In the genomic region with DNA sequence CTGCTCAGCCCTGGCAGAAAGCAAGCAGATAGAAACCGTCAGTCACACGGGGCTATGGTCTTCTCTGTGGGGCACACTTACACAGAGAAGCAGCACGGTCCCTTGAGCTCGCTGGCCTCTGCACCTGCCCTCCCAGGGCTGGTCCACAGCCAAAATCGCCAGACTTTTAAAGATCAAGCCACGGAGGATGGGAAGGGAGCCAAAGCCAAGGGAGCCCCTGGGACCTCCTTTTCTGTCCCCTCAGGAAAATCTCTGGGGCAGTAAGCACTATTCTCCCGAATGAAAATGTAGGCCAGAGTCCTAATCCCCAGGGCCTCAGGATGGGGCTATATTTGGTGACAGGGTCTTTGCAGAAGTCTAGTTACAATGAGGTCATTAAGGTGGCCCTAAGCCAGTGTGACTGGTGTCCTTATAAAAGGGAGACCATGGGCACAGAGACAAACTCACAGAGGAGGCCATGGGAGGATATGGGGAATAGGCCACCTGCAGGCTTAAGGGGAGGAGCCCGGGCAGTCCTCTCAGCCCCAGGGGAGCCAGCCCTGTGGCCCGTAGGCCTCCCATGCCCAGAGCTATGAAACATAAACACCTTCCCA, we compare ENCODE assay signal across 8 mouse cellular contexts. TPM values are rescaled to one million over a fixed set of nuclear protein-coding genes. Genes with fewer than 3 reads are reported as not detected.
A peak's percentile ranks its signal among the peaks of the same experiment; 100 is the strongest.
DNase-seq lines count a peak whose midpoint lies in the region; ATAC-seq and TF ChIP-seq lines count a peak whose summit lies in the region.

No protein-coding gene starts in this region.

- peak overlapping the region; percentile 57; the same call in 1 of the 2 replicates for H3K27ac ChIP-seq in liver, postnatal 0 days (ENCODE audit: low read depth)
- H3K27ac ChIP-seq in liver, embryonic 11.5 days (ENCODE audit: low read depth, low read length), result no peak overlapping the region
- peak overlapping the region; percentile 34 for H3K27ac ChIP-seq in heart, adult 2 months
- H3K27ac ChIP-seq in kidney, adult 2 months (ENCODE audit: insufficient read depth, low read depth, low read length), result peak overlapping the region; percentile 27; the same call in 1 of the 2 replicates
- peak overlapping the region; percentile 93 for H3K27ac ChIP-seq in neural tube, embryonic 12.5 days

- ATAC-seq in liver, postnatal 0 days, result peak; percentile 69
- ATAC-seq in liver, embryonic 11.5 days (replicated peaks; ENCODE audit: low FRiP score), result no peak
- ATAC-seq in neural tube, embryonic 12.5 days (ENCODE audit: low FRiP score, low read depth), result peak; percentile 41

- WGBS in liver, postnatal 0 days (ENCODE audit: insufficient replicate concordance), result 58% methylated on average over 9 of the region's 9 CpGs
- 79% methylated on average over 9 of the region's 9 CpGs for WGBS in liver, embryonic 11.5 days
- 16% methylated on average over 9 of the region's 9 CpGs for WGBS in heart, adult 2 months
- 17% methylated on average over 9 of the region's 9 CpGs for WGBS in kidney, adult 2 months
- 15% methylated on average over 9 of the region's 9 CpGs for WGBS in neural tube, embryonic 12.5 days

- H3K36me3 ChIP-seq in liver, postnatal 0 days (replicated peaks; ENCODE audit: insufficient read depth, low read length), result no peaks in the 10 kb centered on the region
- no peaks in the 10 kb centered on the region for H3K36me3 ChIP-seq in liver, embryonic 11.5 days (ENCODE audit: control insufficient read depth, insufficient read depth, low read length)
- H3K36me3 ChIP-seq in heart, adult 2 months (ENCODE audit: control insufficient read depth, insufficient read depth, low read length), result no peaks in the 10 kb centered on the region
- no peaks in the 10 kb centered on the region for H3K36me3 ChIP-seq in kidney, adult 2 months (ENCODE audit: control insufficient read depth, insufficient read depth, low read length)
- H3K36me3 ChIP-seq in neural tube, embryonic 12.5 days, result no peaks in the 10 kb centered on the region

- peaks cover 46% of the 10 kb centered on the region for H3K4me1 ChIP-seq in liver, postnatal 0 days (ENCODE audit: insufficient read depth)
- H3K4me1 ChIP-seq in liver, embryonic 11.5 days (replicated peaks; ENCODE audit: control insufficient read depth, insufficient read depth, low read length), result peaks cover 25% of the 10 kb centered on the region
- peaks cover 41% of the 10 kb centered on the region for H3K4me1 ChIP-seq in heart, adult 2 months (ENCODE audit: control insufficient read depth, insufficient read depth, low read length)
- peaks cover 38% of the 10 kb centered on the region for H3K4me1 ChIP-seq in kidney, adult 2 months (ENCODE audit: control insufficient read depth, insufficient read depth, low read length)
- H3K4me1 ChIP-seq in neural tube, embryonic 12.5 days, result peaks cover 65% of the 10 kb centered on the region

- no peak for TF ChIP-seq POLR2A in heart, adult 2 months (IDR thresholded peaks at IDR 0.05; ENCODE audit: insufficient read depth, low read depth, low read length)
- TF ChIP-seq POLR2A in kidney, adult 2 months (IDR thresholded peaks at IDR 0.05; ENCODE audit: low read depth, low read length), result no peak

- H3K4me2 ChIP-seq in liver, postnatal 0 days (ENCODE audit: low read depth, low read length), result no peak overlapping the region
- no peak overlapping the region for H3K4me2 ChIP-seq in liver, embryonic 11.5 days
- peak overlapping the region; percentile 30 for H3K4me2 ChIP-seq in neural tube, embryonic 12.5 days (replicated peaks)

- no peaks in the 10 kb centered on the region for H3K9me3 ChIP-seq in liver, postnatal 0 days (ENCODE audit: low read length)
- H3K9me3 ChIP-seq in liver, embryonic 11.5 days (ENCODE audit: control insufficient read depth, low read length), result no peaks in the 10 kb centered on the region
- H3K9me3 ChIP-seq in neural tube, embryonic 12.5 days, result no peaks in the 10 kb centered on the region

- TF ChIP-seq EP300 in liver, postnatal 0 days (IDR thresholded peaks at IDR 0.05; ENCODE audit: low read depth), result no peak
- TF ChIP-seq EP300 in heart, adult 2 months (IDR thresholded peaks at IDR 0.05; ENCODE audit: insufficient read depth, low read depth, low read length), result no peak

- no peak for DNase-seq in liver, postnatal 0 days
- DNase-seq in liver, embryonic 11.5 days (ENCODE audit: low spot score), result no peak
- DNase-seq in heart, adult 2 months, result peak; percentile 58
- peak; percentile 91 for DNase-seq in kidney, adult 2 months
- no peak for DNase-seq in thymus, postnatal 14 days
- DNase-seq in frontal cortex, postnatal 14 days (ENCODE audit: low spot score in 2 of 2), result no peak
- DNase-seq in spleen, postnatal 14 days (ENCODE audit: low spot score in 2 of 2), result no peak

- no peaks in the 10 kb centered on the region for H3K27me3 ChIP-seq in liver, postnatal 0 days (ENCODE audit: insufficient read depth, low read length)
- no peaks in the 10 kb centered on the region for H3K27me3 ChIP-seq in liver, embryonic 11.5 days (replicated peaks; ENCODE audit: control insufficient read depth, insufficient read depth, low read length)
- no peaks in the 10 kb centered on the region for H3K27me3 ChIP-seq in heart, adult 2 months (ENCODE audit: control insufficient read depth, insufficient read depth, low read length)
- H3K27me3 ChIP-seq in kidney, adult 2 months (replicated peaks; ENCODE audit: control insufficient read depth, insufficient read depth, low read length), result no peaks in the 10 kb centered on the region
- H3K27me3 ChIP-seq in neural tube, embryonic 12.5 days (replicated peaks), result no peaks in the 10 kb centered on the region

- H3K79me2 ChIP-seq in heart, adult 2 months (replicated peaks; ENCODE audit: control insufficient read depth, insufficient read depth, low read length), result no peaks in the 10 kb centered on the region

- TF ChIP-seq CTCF in liver, postnatal 0 days (IDR thresholded peaks at IDR 0.05; ENCODE audit: low read depth), result no peak
- TF ChIP-seq CTCF in heart, adult 2 months (IDR thresholded peaks at IDR 0.05), result no peak
- no peak for TF ChIP-seq CTCF in kidney, adult 2 months (conservative IDR thresholded peaks at IDR 0.05; ENCODE audit: insufficient read depth, insufficient read length, low read depth, low read length)

- no peak overlapping the region for H3K4me3 ChIP-seq in liver, postnatal 0 days (ENCODE audit: low read depth, low read length)
- H3K4me3 ChIP-seq in liver, embryonic 11.5 days (ENCODE audit: low read depth, low read length), result no peak overlapping the region
- H3K4me3 ChIP-seq in heart, adult 2 months, result no peak overlapping the region
- no peak overlapping the region for H3K4me3 ChIP-seq in kidney, adult 2 months (ENCODE audit: insufficient read depth, low read depth, low read length)
- no peak overlapping the region for H3K4me3 ChIP-seq in neural tube, embryonic 12.5 days

- intact Hi-C loops in heart, adult 2 months (cut with DNase I), result loop anchor here (5.0 kb wide), 3 partner anchors 32 to 233 kb away; no protein-coding TSS in a partner anchor

- peak overlapping the region; percentile 41; the same call in 1 of the 2 replicates for H3K9ac ChIP-seq in liver, postnatal 0 days (replicated peaks)
- no peak overlapping the region for H3K9ac ChIP-seq in liver, embryonic 11.5 days (ENCODE audit: low read depth, low read length)
- H3K9ac ChIP-seq in heart, adult 2 months (ENCODE audit: low read depth, low read length), result no peak overlapping the region
- H3K9ac ChIP-seq in neural tube, embryonic 12.5 days, result no peak overlapping the region

RNA-seq across cellular contexts. Expression of a gene that starts 53.9 kb away (rescaled TPM):
- polyA plus RNA-seq in liver, postnatal 0 days (2015; fragmentation: Nextera tagmentation; extraction: Ambion mirVana), result 23.3 and 23.5 TPM in 2 replicates
- 46.6 and 48.6 TPM in 2 replicates for polyA plus RNA-seq in liver, embryonic 11.5 days (2014; fragmentation: Nextera tagmentation; extraction: Ambion mirVana)
- 10 to 100 TPM; 35.2 to 42.9 TPM for total RNA-seq in heart, adult 2 months (2021)
- 3.7 and 8.8 TPM in 2 replicates for polyA plus RNA-seq in heart, adult 2 months (2012; rRNA removed)
- polyA plus RNA-seq in kidney, adult 2 months (2012; rRNA removed), result 17.0 and 22.5 TPM in 2 replicates
- polyA plus RNA-seq in neural tube, embryonic 12.5 days (2016; fragmentation: Nextera tagmentation; extraction: Ambion mirVana), result 91.1 and 93.8 TPM in 2 replicates

Comparison
In these comparisons a context has a peak if more than half of its experiments do, and no peak if none do; other contexts are left out.
1. DNase-seq: peak in heart, adult 2 months (2 of 2) and kidney, adult 2 months (single experiment); none in liver, postnatal 0 days (single experiment), liver, embryonic 11.5 days (single experiment), thymus, postnatal 14 days (single experiment), frontal cortex, postnatal 14 days (0 of 2) and spleen, postnatal 14 days (0 of 2).